Comparison of ENCODE assay signal across 13 mouse cellular contexts in the genomic region with DNA sequence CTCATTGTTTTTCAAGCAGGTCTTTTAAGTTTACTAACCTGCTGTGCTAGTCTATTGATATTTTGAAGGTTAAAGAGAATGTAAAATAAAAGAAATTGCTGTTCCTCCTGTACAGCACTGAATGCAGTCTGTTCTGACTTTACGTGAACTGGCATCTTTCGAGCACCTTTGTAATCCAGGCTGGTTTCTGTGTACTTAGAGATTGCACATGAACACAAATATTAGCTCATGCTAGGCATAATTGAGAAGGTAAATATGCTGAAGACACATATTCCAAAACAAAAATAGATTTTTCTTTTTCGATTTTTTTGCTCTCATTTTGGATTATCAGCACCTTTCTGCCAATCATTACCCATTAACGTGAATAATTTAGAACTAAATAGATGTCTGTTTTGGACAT. TPM values are rescaled to one million over a fixed set of nuclear protein-coding genes. Genes with fewer than 3 reads are reported as not detected.
DNase-seq lines count a peak whose midpoint lies in the region; ATAC-seq and TF ChIP-seq lines count a peak whose summit lies in the region.
"Had no signal": no experiment of that assay in that cellular context is flagged by ENCODE, and none has a peak within 500 bp of the region (broad histone marks: within the 10 kb centered on the region; RNA-seq: fewer than 3 reads in every experiment).

No protein-coding gene starts in this region.

- TF ChIP-seq POLR2A in kidney, adult 2 months (IDR thresholded peaks at IDR 0.05; ENCODE audit: low read depth, low read length) = no peak

- no peak for DNase-seq in heart, embryonic 10.5 days (ENCODE audit: low spot score)
- no peak for DNase-seq in heart, adult 8-10 months (ENCODE audit: low spot score)
- no peak for DNase-seq in kidney, postnatal 0 days (ENCODE audit: low spot score)
- no peak for DNase-seq in kidney, adult 2 months
- no peak for DNase-seq in liver, embryonic 14.5 days (ENCODE audit: low read depth in 3 of 3, low spot score in 3 of 3)
- DNase-seq in adrenal gland, adult 8-10 months = no peak
- no peak for DNase-seq in midbrain, postnatal 0 days (ENCODE audit: low spot score)
- DNase-seq: adrenal gland, postnatal 25 days; spleen, adult 18-20 months; thymus, adult 2 months had no signal

- 89% methylated on average over 4 of the region's 4 CpGs for WGBS in heart, embryonic 10.5 days
- WGBS in kidney, postnatal 0 days = 89% methylated on average over 4 of the region's 4 CpGs
- WGBS in kidney, adult 2 months = 90% methylated on average over 4 of the region's 4 CpGs
- WGBS in embryonic facial prominence, embryonic 12.5 days = 85% methylated on average over 4 of the region's 4 CpGs
- WGBS in liver, embryonic 14.5 days (ENCODE audit: insufficient replicate concordance) = 80% methylated on average over 4 of the region's 4 CpGs
- WGBS in midbrain, postnatal 0 days = 90% methylated on average over 4 of the region's 4 CpGs

- no peak for TF ChIP-seq EP300 in liver, embryonic 14.5 days (IDR thresholded peaks at IDR 0.05; ENCODE audit: low read depth)

- H3K4me1 ChIP-seq in heart, embryonic 10.5 days = peaks cover 22% of the 10 kb centered on the region
- H3K4me1 ChIP-seq in kidney, postnatal 0 days (replicated peaks; ENCODE audit: insufficient read depth, low read length) = peaks cover 10% of the 10 kb centered on the region
- no peaks in the 10 kb centered on the region; the same call in 1 of the 2 replicates for H3K4me1 ChIP-seq in kidney, adult 2 months (ENCODE audit: control insufficient read depth, insufficient read depth, low read length)
- H3K4me1 ChIP-seq in embryonic facial prominence, embryonic 12.5 days = peaks cover 19% of the 10 kb centered on the region; the same call in 1 of the 2 replicates
- H3K4me1 ChIP-seq in liver, embryonic 14.5 days (replicated peaks; ENCODE audit: control insufficient read depth in 2 of 2, insufficient read depth in 2 of 2, low read length in 1 of 2) = peaks cover 13% of the 10 kb centered on the region in 2 experiments
- 0 out of 2 replicates have a peak, but pooled peaks cover 5% of the 10 kb centered on the region for H3K4me1 ChIP-seq in midbrain, postnatal 0 days (ENCODE audit: insufficient read depth, low read length)

- no peak overlapping the region for H3K9ac ChIP-seq in kidney, postnatal 0 days (ENCODE audit: low read depth, low read length)
- H3K9ac ChIP-seq in embryonic facial prominence, embryonic 12.5 days = no peak overlapping the region
- peak overlapping the region; percentile 98; the same call in 1 of the 2 replicates for H3K9ac ChIP-seq in liver, embryonic 14.5 days (replicated peaks)
- no peak overlapping the region for H3K9ac ChIP-seq in midbrain, postnatal 0 days (replicated peaks; ENCODE audit: low read length, poor library complexity, severe bottlenecking)

- H3K9me3 ChIP-seq in heart, embryonic 10.5 days = no peaks in the 10 kb centered on the region
- H3K9me3 ChIP-seq in kidney, postnatal 0 days (replicated peaks; ENCODE audit: low read length) = no peaks in the 10 kb centered on the region
- H3K9me3 ChIP-seq in embryonic facial prominence, embryonic 12.5 days = no peaks in the 10 kb centered on the region
- H3K9me3 ChIP-seq in liver, embryonic 14.5 days (ENCODE audit: control insufficient read depth, low read length) = no peaks in the 10 kb centered on the region
- H3K9me3 ChIP-seq in midbrain, postnatal 0 days (ENCODE audit: low read length) = no peaks in the 10 kb centered on the region

- peaks cover 5% of the 10 kb centered on the region; the same call in 1 of the 2 replicates for H3K36me3 ChIP-seq in heart, embryonic 10.5 days
- no peaks in the 10 kb centered on the region for H3K36me3 ChIP-seq in kidney, postnatal 0 days (ENCODE audit: insufficient read depth, low read length)
- H3K36me3 ChIP-seq in kidney, adult 2 months (ENCODE audit: control insufficient read depth, insufficient read depth, low read length) = no peaks in the 10 kb centered on the region
- no peaks in the 10 kb centered on the region for H3K36me3 ChIP-seq in embryonic facial prominence, embryonic 12.5 days
- H3K36me3 ChIP-seq in liver, embryonic 14.5 days (replicated peaks; ENCODE audit: control insufficient read depth, insufficient read depth, low read depth) = no peaks in the 10 kb centered on the region
- no peaks in the 10 kb centered on the region for H3K36me3 ChIP-seq in midbrain, postnatal 0 days (ENCODE audit: insufficient read depth, low read length)

- peak overlapping the region; percentile 91; the same call in 1 of the 2 replicates for H3K4me3 ChIP-seq in heart, embryonic 10.5 days
- H3K4me3 ChIP-seq in kidney, postnatal 0 days (replicated peaks; ENCODE audit: low read depth, low read length) = no peak overlapping the region
- H3K4me3 ChIP-seq in kidney, adult 2 months (ENCODE audit: insufficient read depth, low read depth, low read length) = no peak overlapping the region
- H3K4me3 ChIP-seq in embryonic facial prominence, embryonic 12.5 days = no peak overlapping the region
- H3K4me3 ChIP-seq in liver, embryonic 14.5 days (ENCODE audit: insufficient read depth in 1 of 2, low read depth in 2 of 2, low read length in 2 of 2) = no peak overlapping the region
- H3K4me3 ChIP-seq in midbrain, postnatal 0 days (ENCODE audit: low read depth, low read length) = no peak overlapping the region

- 0 out of 2 replicates have a peak overlapping the region, but pooled peaks have one; percentile 82 for H3K4me2 ChIP-seq in kidney, postnatal 0 days (ENCODE audit: low read length)
- peak overlapping the region; percentile 85; the same call in 1 of the 2 replicates for H3K4me2 ChIP-seq in embryonic facial prominence, embryonic 12.5 days (replicated peaks)
- H3K4me2 ChIP-seq in liver, embryonic 14.5 days (ENCODE audit: low read depth) = peak overlapping the region; percentile 84
- H3K4me2 ChIP-seq in midbrain, postnatal 0 days (ENCODE audit: low read depth, low read length, poor library complexity, severe bottlenecking) = no peak overlapping the region

- H3K27me3 ChIP-seq in heart, embryonic 10.5 days (ENCODE audit: insufficient read depth, poor library complexity, severe bottlenecking) = no peaks in the 10 kb centered on the region
- no peaks in the 10 kb centered on the region for H3K27me3 ChIP-seq in kidney, postnatal 0 days (ENCODE audit: insufficient read depth, low read length)
- H3K27me3 ChIP-seq in kidney, adult 2 months (replicated peaks; ENCODE audit: control insufficient read depth, insufficient read depth, low read length) = no peaks in the 10 kb centered on the region
- no peaks in the 10 kb centered on the region for H3K27me3 ChIP-seq in embryonic facial prominence, embryonic 12.5 days
- H3K27me3 ChIP-seq in liver, embryonic 14.5 days (ENCODE audit: control insufficient read depth, insufficient read depth, low read length) = no peaks in the 10 kb centered on the region
- H3K27me3 ChIP-seq in midbrain, postnatal 0 days (ENCODE audit: insufficient read depth, low read length) = no peaks in the 10 kb centered on the region
- H3K27me3 ChIP-seq: Patski had no signal

- H3K27ac ChIP-seq in heart, embryonic 10.5 days = no peak overlapping the region
- H3K27ac ChIP-seq in kidney, postnatal 0 days = no peak overlapping the region
- H3K27ac ChIP-seq in kidney, adult 2 months (ENCODE audit: insufficient read depth, low read depth, low read length) = no peak overlapping the region
- no peak overlapping the region for H3K27ac ChIP-seq in embryonic facial prominence, embryonic 12.5 days
- no peak overlapping the region for H3K27ac ChIP-seq in liver, embryonic 14.5 days
- no peak overlapping the region for H3K27ac ChIP-seq in midbrain, postnatal 0 days (ENCODE audit: low read depth, low read length)

- ATAC-seq in kidney, postnatal 0 days (replicated peaks; ENCODE audit: low FRiP score, low read depth) = no peak
- no peak for ATAC-seq in embryonic facial prominence, embryonic 12.5 days (ENCODE audit: insufficient number of reproducible peaks, insufficient read depth, low FRiP score, low TSS enrichment)
- no peak for ATAC-seq in liver, embryonic 14.5 days (ENCODE audit: insufficient read depth)
- no peak for ATAC-seq in midbrain, postnatal 0 days (ENCODE audit: low FRiP score)
- ATAC-seq: Patski had no signal

- no peak for TF ChIP-seq CTCF in kidney, postnatal 0 days (IDR thresholded peaks at IDR 0.05; ENCODE audit: low read depth)
- no peak for TF ChIP-seq CTCF in kidney, adult 2 months (conservative IDR thresholded peaks at IDR 0.05; ENCODE audit: insufficient read depth, insufficient read length, low read depth, low read length)
- no peak for TF ChIP-seq CTCF in liver, embryonic 14.5 days (IDR thresholded peaks at IDR 0.05; ENCODE audit: low read depth)
- TF ChIP-seq CTCF in midbrain, postnatal 0 days (IDR thresholded peaks at IDR 0.05) = no peak

RNA-seq across cellular contexts. Expression of a gene that starts 1.8 kb away (rescaled TPM):
- 15.2 and 16.1 TPM in 2 replicates for polyA plus RNA-seq in heart, embryonic 10.5 days (2016; fragmentation: Nextera tagmentation; extraction: Ambion mirVana)
- 10 to 100 TPM; 55.4 to 63.1 (median 59.8) TPM for total RNA-seq in heart, adult 8-10 months (2022)
- 20.7 and 21.8 TPM in 2 replicates for polyA plus RNA-seq in kidney, postnatal 0 days (2015; fragmentation: Nextera tagmentation; extraction: Ambion mirVana)
- 10.1 and 15.0 TPM in 2 replicates for polyA plus RNA-seq in kidney, adult 2 months (2012; rRNA removed)
- polyA plus RNA-seq in embryonic facial prominence, embryonic 12.5 days (2016; fragmentation: Nextera tagmentation; extraction: Ambion mirVana) = 20.2 and 20.6 TPM in 2 replicates
- 2.8 and 3.5 TPM in 2 replicates for polyA plus RNA-seq in liver, embryonic 14.5 days (2012; rRNA removed)
- polyA plus RNA-seq in liver, embryonic 14.5 days (2014; fragmentation: Nextera tagmentation; extraction: Ambion mirVana) = 5.2 and 8.4 TPM in 2 replicates
- 10 to 100 TPM; 37.8 to 55.2 (median 47.2) TPM for total RNA-seq in adrenal gland, adult 8-10 months (2022)
- 14.3 and 16.3 TPM in 2 replicates for total RNA-seq in midbrain, postnatal 0 days (2014; rRNA removed)
- polyA plus RNA-seq in midbrain, postnatal 0 days (2015; fragmentation: Nextera tagmentation; extraction: Ambion mirVana) = 5.7 and 7.5 TPM in 2 replicates

RNA-seq across cellular contexts. Expression of a gene that starts 47.9 kb away (rescaled TPM):
- polyA plus RNA-seq in heart, embryonic 10.5 days (2016; fragmentation: Nextera tagmentation; extraction: Ambion mirVana) = 26.1 and 30.6 TPM in 2 replicates
- 10 to 100 TPM; 27.2 to 33.8 (median 30.0) TPM for total RNA-seq in heart, adult 8-10 months (2022)
- polyA plus RNA-seq in kidney, postnatal 0 days (2015; fragmentation: Nextera tagmentation; extraction: Ambion mirVana) = 38.1 and 41.9 TPM in 2 replicates
- polyA plus RNA-seq in kidney, adult 2 months (2012; rRNA removed) = 6.7 and 7.9 TPM in 2 replicates
- 43.3 and 43.6 TPM in 2 replicates for polyA plus RNA-seq in embryonic facial prominence, embryonic 12.5 days (2016; fragmentation: Nextera tagmentation; extraction: Ambion mirVana)
- polyA plus RNA-seq in liver, embryonic 14.5 days (2012; rRNA removed) = 4.8 and 6.6 TPM in 2 replicates
- 9.0 and 9.8 TPM in 2 replicates for polyA plus RNA-seq in liver, embryonic 14.5 days (2014; fragmentation: Nextera tagmentation; extraction: Ambion mirVana)
- total RNA-seq in adrenal gland, adult 8-10 months (2022) = 10 to 100 TPM; 29.7 to 49.0 (median 34.9) TPM
- 29.5 and 35.3 TPM in 2 replicates for total RNA-seq in midbrain, postnatal 0 days (2014; rRNA removed)
- 60.6 and 61.1 TPM in 2 replicates for polyA plus RNA-seq in midbrain, postnatal 0 days (2015; fragmentation: Nextera tagmentation; extraction: Ambion mirVana)

RNA-seq across cellular contexts. Expression of a gene that starts 55.7 kb away (rescaled TPM):
- 6.0 and 10.5 TPM in 2 replicates for polyA plus RNA-seq in heart, embryonic 10.5 days (2016; fragmentation: Nextera tagmentation; extraction: Ambion mirVana)
- total RNA-seq in heart, adult 8-10 months (2022) = 1 to 10 TPM; 1.7 to 3.0 (median 2.2) TPM
- polyA plus RNA-seq in kidney, postnatal 0 days (2015; fragmentation: Nextera tagmentation; extraction: Ambion mirVana) = 27.1 and 35.0 TPM in 2 replicates
- polyA plus RNA-seq in kidney, adult 2 months (2012; rRNA removed) = 56.8 and 65.7 TPM in 2 replicates
- 37.1 and 39.5 TPM in 2 replicates for polyA plus RNA-seq in embryonic facial prominence, embryonic 12.5 days (2016; fragmentation: Nextera tagmentation; extraction: Ambion mirVana)
- 2.7 and 2.8 TPM in 2 replicates for polyA plus RNA-seq in liver, embryonic 14.5 days (2012; rRNA removed)
- polyA plus RNA-seq in liver, embryonic 14.5 days (2014; fragmentation: Nextera tagmentation; extraction: Ambion mirVana) = 1.9 and 2.1 TPM in 2 replicates
- total RNA-seq in adrenal gland, adult 8-10 months (2022) = 10 to 100 TPM; 14.7 to 70.7 (median 43.7) TPM
- total RNA-seq in midbrain, postnatal 0 days (2014; rRNA removed) = 15.5 and 22.3 TPM in 2 replicates
- polyA plus RNA-seq in midbrain, postnatal 0 days (2015; fragmentation: Nextera tagmentation; extraction: Ambion mirVana) = 8.4 and 9.4 TPM in 2 replicates
- total RNA-seq: granulocyte monocyte progenitor cell, adult 5-6 weeks had no signal
